Mouse (Mus musculus) adrenal gland, adult 10 weeks (tissue): Measurements from ENCODE around the gene Lrrtm1. TPM values are rescaled to one million over a fixed set of nuclear protein-coding genes. Genes with fewer than 3 reads are reported as not detected.

Source experiments
- polyA plus RNA-seq: library from polyadenylated mRNA; stranded (reverse); fragments of 350-450 nt; fragmentation: Illumina TruSeq; extraction: RNeasy Lipid Tissue Mini Kit (QIAGEN cat#74804); gene quantifications from one replicate; pipeline ENCODE4 v1.2.3, GENCODE M21; 2014; ENCODE audit warnings: low read depth, low replicate concordance

The Lrrtm1 gene
- 0.29 TPM for polyA plus RNA-seq

GRCm38 (mm10) chr6:77242601-77243406 lies at the start of gene Lrrtm1:
TSS of gene Lrrtm1 (plus strand) at chr6:77242689.

